Mouse (Mus musculus): ENCODE measurements around the gene Zdhhc22.

Zdhhc22 gene

GRCm38 (mm10) chr12:86989890-86990754 lies at the start of gene Zdhhc22:
Zdhhc22 (minus strand) TSS chr12:86990430.
- DNase-seq (ENCODE audit: low read depth in 1 of 2, low spot score in 2 of 2), result no peak

DNA sequence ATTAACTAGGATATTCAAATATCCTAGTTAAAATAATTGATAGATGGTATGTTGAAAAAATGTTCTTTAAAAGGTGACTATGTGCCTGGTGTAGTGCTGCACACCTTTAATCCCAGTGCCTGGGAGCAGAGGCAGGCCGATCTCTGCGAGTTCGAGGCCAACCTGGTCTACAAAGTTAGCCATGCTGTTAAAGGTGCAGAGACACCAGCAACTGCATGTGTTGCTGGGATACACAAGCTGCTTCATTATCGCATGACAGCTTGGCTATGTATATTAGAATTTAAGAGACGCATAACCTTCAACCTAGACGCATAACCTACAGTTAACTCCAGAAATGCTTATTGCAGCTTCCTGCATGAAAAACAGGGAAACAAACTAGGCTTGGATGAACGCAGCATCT lies 46.4 kb upstream of the Zdhhc22 start:
- DNase-seq (ENCODE audit: low read depth in 1 of 2, low spot score in 2 of 2), result no peak

DNA sequence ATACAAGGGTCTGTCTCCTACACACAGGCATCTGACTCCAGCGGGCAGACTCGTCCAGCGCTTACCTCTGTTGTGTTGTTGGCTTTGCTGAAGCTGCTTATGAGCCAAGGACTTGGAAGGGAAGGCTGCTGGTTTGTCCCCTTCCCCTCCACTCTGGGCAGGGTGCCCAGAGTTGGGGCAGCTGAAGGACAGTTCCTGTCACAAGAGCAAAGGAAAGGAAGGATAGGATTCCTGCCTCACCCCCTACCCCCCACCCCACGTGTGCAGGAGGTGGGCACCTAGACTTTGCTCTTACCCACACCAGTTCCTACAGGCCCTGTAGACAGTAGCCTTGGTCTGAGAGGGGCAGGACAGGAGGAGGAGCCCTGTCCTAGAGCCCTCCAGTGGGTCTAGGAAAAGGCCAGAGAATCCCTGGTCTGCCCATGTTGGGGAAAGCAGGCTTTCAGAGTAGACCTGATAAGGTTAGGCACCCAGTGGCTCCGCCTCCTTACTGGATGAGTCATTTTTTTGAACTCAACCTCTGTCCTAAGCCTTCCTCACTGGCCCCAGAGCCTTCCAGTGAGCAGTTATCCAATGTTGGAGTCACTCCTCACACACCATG lies 41.0 kb upstream of the Zdhhc22 start:
- DNase-seq (ENCODE audit: low read depth in 1 of 2, low spot score in 2 of 2), result no peak

DNA sequence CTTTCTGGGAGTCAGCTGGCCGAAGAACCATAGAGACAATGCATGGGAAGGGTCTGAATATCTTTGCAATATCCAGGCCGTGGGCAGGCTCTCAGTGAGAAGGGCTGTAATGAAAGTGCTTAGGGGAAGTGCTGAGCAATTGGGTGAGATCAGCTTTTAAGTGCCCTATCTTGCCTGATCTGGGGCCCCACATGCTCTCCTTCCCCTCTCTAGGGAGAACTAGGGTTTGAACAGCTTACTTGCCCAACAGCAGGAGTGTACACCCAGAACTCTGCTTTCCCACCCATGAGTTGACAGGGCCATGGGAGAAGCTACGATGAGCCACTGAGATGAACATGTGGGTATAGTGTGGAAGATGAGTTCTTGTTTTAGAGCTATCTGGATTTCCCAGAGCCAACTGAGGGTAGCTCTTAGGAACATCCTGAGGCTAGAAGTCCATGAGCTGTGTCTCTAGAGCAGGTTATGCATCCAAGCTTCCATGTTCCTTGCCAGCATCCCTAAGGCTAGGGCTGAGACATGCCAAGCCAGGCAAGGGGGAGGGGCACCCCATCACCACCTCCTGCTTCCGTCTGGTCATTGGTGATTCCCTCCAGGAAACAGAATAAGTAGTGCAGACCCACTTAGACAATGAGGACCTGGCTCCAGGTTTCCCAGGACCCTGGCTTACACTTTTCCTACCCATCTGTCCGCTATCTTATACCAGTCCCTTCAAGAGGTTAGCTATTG lies 39.2 kb upstream of the Zdhhc22 start:
- DNase-seq (ENCODE audit: low read depth in 1 of 2, low spot score in 2 of 2), result no peak

- DNase-seq (ENCODE audit: low read depth in 1 of 2, low spot score in 2 of 2), result no peak
These were observed 37.8 kb upstream of the Zdhhc22 start for GRCm38 (mm10) chr12:87028068-87028467.

DNA sequence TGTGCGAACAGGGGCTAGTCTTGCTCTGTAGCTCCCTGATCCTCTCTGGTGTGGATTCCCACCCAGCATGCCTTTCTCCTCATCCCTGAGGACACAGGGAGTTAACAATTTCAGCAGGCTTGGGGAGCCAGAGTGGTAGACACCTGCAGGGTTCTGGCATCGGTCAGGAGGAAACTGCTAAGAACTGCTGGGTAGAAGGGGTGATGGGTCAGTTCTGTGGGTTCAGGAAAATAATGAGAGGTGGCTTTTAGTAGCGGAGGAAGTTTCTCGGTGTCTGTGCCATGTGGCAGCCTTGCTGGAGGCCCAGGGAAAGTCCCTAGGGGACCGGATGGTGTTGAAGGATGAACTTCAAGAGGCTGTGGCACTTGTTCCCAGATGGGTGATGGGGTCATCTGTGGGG lies 37.2 kb upstream of the Zdhhc22 start:
- DNase-seq (ENCODE audit: low read depth in 1 of 2, low spot score in 2 of 2), result no peak

GRCm38 (mm10) chr12:87026871-87027240 lies 36.6 kb upstream of the Zdhhc22 start:
- no peak for DNase-seq (ENCODE audit: low read depth in 1 of 2, low spot score in 2 of 2)

DNA sequence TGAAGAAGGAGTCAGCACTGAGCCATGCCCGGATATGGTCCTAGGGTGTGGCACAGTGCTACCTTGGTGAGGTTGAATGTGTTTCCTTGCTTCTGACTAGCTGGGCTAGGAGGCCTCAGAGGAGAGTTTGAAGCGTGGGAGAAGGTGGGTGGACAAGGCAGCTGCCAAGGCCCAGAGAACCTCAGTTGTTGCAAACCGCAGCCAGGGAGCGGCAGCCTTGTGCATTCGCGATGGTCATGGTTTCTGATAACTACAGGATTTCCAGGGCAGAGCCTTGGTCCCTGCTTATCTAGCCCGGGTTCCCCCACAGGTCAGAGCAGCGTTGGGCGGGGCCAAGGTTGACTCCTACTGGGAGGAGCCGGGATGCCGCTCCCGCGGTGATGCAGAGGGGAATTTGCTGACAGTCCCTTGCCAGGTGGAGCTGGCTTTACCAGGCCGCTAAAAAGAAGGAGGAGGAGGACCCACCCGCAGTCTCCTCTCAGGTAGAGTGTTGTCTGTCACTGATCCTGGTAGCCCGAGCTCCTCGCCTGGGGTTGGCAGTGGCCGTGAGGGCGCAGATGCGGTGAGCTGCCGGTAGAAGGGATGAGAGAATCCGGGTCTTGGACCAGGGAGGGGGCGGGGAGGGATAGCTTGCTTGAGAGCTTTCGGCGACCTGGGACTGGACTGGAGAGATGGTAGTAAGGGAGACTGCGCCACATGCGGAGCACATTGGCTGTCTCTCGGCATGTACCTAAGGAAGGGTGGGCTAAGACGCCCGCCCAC lies 36.1 kb upstream of the Zdhhc22 start:
- DNase-seq (ENCODE audit: low read depth in 1 of 2, low spot score in 2 of 2), result no peak

DNA sequence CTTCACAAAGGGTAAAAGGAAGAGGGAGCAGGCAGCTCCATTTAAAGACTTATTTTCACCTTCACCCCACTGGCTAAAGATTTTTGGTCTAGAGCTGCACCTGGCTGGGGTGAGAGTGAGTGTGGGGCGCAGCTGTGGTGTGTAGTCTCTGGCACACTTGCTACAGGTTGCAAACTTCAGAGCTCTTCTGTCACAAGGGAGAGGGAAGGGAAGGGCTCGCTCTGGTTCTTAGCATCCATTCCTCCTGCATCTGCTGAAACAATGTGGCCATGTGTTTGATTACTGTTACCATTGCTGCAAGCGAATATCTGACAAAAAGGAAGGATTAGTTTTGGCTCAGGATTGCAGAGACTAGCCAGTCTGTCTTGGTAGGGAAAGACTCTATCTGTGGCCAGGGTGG lies 33.2 kb upstream of the Zdhhc22 start:
- no peak for DNase-seq (ENCODE audit: low read depth in 1 of 2, low spot score in 2 of 2)

DNA sequence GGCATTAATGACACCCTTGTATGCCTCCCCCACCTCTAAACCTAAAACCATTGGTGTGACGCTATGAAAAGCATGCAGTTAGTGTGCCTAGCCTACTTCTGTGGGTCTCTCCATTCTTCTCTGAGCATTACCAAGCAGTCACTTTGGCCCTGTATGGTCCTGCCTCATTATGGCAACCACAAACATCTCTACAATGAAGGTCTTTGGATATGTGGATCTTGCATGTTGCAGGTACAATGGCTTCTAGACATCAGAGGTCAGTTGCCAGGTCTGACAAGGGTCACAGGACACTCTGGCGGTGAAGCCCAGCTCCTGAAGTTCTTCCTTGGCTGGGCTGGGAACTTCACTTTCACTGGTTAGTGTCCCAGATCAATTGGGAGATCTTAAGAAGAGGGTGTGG lies 31.8 kb upstream of the Zdhhc22 start:
- no peak for DNase-seq (ENCODE audit: low read depth in 1 of 2, low spot score in 2 of 2)

- DNase-seq (ENCODE audit: low read depth in 1 of 2, low spot score in 2 of 2), result no peak
These were observed 30.8 kb upstream of the Zdhhc22 start, which contains the start of gene Tmem63c for GRCm38 (mm10) chr12:87021040-87021439. Tmem63c (plus strand) TSS chr12:87021340.

- DNase-seq (ENCODE audit: low read depth in 1 of 2, low spot score in 2 of 2), result no peak
These were observed 28.5 kb upstream of the Zdhhc22 start for GRCm38 (mm10) chr12:87018756-87019155.

DNA sequence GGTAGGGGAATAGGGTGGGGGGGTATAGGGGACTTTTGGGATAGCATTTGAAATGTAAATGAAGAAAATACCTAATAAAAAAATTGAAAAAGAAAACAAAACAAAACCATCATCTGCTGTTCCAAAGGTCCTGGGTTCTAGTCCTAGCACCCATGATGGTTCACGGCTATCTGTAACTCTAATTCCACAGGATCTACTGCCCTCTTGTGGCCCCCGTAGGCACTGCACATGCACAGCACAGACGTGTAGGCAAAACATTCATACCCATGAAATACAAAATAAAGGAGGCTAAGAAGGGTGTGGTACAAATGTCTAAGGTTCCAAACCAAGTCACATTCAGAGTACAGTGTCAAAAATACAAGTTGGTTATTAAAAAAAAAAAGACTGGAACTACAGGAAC lies 26.8 kb upstream of the Zdhhc22 start:
- no peak for DNase-seq (ENCODE audit: low read depth in 1 of 2, low spot score in 2 of 2)

DNA sequence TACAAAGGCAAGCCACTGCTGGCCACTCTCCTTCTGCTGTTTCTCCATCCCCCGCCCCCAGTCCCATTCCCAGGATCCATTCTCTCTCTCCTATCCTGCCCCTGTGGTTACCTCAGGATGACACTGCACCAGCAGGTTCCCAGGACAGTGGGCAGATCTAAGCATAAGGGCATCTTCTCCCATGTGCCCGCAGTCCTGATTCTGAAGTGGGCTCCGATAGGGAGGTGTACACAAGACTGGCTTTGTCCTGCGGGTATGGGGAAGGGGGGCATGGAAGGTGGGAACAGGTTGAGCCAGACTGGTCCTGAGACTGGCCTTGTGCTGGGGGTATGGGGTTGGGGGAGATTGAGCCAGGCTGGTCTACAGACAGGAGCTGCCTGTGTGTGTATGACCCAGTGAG lies 14.4 kb upstream of the Zdhhc22 start:
- no peak for DNase-seq (ENCODE audit: low read depth in 1 of 2, low spot score in 2 of 2)

DNA sequence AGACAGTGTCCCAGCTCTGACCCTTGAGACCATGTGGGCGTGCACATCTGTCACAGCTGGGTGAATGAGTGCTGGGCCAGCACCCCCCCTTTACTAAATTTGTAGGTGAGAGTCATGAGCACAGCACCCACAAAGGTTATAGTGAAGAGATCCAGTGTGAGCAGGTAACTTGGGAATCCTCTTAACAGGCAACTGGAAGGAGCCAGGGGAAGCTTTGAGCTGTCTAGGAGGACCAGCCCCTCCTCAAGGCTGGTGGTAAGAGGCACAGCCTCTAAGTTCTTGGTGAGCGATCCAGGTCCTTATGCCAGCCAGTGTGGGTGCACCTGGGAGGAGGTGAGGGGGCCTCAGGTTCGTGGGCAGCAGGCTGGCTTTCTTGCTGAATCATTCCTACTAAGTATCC lies 13.4 kb upstream of the Zdhhc22 start:
- DNase-seq (ENCODE audit: low read depth in 1 of 2, low spot score in 2 of 2), result no peak

DNA sequence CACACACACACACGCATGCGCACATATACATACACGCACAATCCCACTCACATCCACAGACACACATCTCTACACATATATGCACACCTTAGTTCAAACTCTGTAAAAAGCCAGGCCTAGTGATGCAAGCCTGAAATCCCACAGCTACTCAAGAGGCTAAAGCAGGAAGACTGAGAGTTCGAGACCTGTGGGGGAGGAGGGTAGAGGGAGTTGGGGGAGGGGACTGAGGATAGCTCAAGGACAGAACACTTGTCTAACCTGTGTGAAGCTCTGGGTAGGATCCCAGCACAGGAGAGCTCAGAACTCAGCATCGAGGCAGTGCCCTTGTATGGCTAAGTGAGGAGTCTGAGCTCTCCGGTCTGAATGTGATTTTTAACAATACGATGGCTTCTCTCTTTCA lies 12.6 kb upstream of the Zdhhc22 start:
- DNase-seq (ENCODE audit: low read depth in 1 of 2, low spot score in 2 of 2), result no peak

DNA sequence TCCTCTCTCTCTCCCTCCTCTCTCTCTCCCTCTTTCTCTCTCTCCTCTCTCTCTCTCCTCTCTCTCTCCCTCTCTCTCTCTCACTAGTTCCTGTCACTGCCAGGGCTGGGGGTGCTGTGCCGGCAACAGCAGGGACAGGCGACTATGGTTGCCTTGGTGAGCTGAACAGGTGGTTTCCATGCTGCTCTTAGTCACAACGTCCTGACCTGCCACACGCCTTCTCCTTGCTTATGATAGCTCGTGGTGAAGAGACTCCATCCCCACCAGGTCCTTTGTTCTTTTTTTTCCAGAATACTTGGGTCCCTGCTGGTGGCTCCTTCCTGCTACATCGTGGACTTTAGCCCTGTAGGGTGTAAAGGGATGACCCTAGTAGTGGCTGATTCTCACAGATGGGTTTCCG lies 12.0 kb upstream of the Zdhhc22 start:
- no peak for DNase-seq (ENCODE audit: low read depth in 1 of 2, low spot score in 2 of 2)

DNA sequence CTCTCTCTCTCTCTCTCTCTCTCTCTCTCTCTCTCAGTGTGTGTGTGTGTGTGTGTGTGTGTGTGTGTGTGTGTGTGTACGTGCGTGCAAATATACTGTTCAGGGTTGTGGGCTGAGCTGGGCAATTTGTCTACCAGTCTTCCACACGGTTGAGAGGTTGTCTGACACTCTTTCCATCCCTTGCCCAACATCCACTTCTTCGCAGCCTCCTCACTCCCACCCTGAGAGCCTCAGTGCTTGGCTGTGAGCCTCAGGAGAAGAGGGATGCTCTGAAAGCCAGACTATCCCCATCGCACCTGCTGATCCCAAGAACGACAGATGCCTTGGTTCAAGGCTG lies 10.6 kb upstream of the Zdhhc22 start:
- DNase-seq (ENCODE audit: low read depth in 1 of 2, low spot score in 2 of 2), result no peak

DNA sequence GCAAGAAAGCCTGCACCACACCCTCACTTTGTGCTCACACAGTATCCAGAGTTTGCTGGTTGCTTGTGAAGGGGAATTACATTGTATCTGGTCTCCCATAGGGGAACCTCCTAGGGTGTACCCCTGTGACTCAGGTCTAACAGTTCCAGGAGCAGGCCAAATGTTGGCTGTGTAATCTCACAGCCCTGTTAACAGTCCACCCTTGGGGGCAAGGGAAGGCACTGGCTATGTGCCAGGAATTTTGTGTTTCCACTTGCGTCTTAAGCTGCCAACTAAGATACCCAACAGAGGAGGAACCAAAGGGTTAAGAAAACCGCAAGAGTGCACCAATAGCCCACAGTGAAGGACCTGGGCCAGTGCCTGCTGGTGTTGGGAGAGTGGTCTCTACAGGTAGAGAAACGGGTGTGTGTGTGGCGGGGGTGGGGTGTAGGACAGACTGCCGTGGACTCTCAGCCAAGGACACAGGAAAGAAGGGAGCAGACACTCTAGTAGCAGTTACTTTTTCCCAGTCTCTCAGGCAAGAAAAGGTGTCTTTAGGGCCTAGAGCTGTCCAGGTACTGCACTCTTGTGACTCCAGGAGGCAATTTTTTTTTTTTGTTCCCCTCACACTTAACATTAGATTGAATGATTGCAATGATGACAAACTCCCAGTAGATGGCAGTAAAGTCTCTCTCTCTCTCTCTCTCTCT lies 10.1 kb upstream of the Zdhhc22 start:
- DNase-seq (ENCODE audit: low read depth in 1 of 2, low spot score in 2 of 2), result no peak

- no peak for DNase-seq (ENCODE audit: low read depth in 1 of 2, low spot score in 2 of 2)
These were observed 9.1 kb upstream of the Zdhhc22 start for GRCm38 (mm10) chr12:86999283-86999820.

DNA sequence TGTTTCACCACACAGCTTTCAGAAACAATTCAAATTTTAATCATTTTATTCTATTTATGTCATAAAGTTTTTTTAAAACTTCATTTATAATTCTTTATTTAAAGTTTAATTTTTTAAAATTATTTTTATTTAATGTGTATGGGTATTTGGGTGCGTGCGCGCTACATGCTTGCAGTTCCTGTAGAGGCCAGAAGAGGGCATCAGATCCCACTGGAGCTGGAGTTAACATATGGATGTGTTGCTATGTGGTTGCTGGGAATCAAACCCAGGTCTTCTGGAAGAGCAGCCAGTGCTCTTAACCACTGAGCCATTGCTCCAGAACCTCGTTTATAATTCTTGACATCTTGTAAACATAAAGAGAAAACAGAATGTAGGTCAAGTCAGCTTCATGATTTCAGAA lies 8.5 kb upstream of the Zdhhc22 start:
- DNase-seq (ENCODE audit: low read depth in 1 of 2, low spot score in 2 of 2), result no peak
